27 mouse cellular contexts compared by ENCODE assay signal in the genomic region with DNA sequence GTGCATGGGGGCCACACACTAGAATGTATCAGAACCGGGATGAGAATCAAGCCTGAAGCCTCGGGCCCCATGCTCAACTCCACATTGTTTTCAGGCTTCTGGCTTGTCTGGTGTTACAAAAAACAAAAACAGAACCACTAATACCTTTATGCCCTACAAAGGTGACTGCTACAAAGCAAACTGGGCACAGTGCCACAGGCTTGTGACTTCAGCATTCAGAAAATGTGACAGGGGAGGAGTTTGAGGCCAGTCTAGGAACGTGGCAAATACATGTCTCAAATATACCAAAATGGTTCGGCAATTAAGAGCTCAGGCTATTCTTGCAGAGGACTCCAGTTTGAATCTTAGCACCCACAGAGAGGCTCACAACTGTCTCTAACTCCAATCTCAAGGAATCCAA. TPM values are rescaled to one million over a fixed set of nuclear protein-coding genes. Genes with fewer than 3 reads are reported as not detected.
A peak's percentile ranks its signal among the peaks of the same experiment; 100 is the strongest.
DNase-seq lines count a peak whose midpoint lies in the region; ATAC-seq and TF ChIP-seq lines count a peak whose summit lies in the region.
"Had no signal": no experiment of that assay in that cellular context is flagged by ENCODE, and none has a peak within 500 bp of the region (broad histone marks: within the 10 kb centered on the region; RNA-seq: fewer than 3 reads in every experiment).

No protein-coding gene starts in this region.

- TF ChIP-seq EP300 in heart, adult 2 months (IDR thresholded peaks at IDR 0.05; ENCODE audit: insufficient read depth, low read depth, low read length): no peak

- H3K4me1 ChIP-seq in heart, embryonic 14.5 days (ENCODE audit: control insufficient read depth in 2 of 2, insufficient read depth in 2 of 2, low read length in 2 of 2): peaks cover 12 to 28% of the 10 kb centered on the region in 2 experiments
- no peaks in the 10 kb centered on the region; the same call in 1 of the 2 replicates for H3K4me1 ChIP-seq in heart, adult 2 months (ENCODE audit: control insufficient read depth, insufficient read depth, low read length)
- peaks cover 25% of the 10 kb centered on the region for H3K4me1 ChIP-seq in kidney, embryonic 15.5 days
- peaks cover 22% of the 10 kb centered on the region for H3K4me1 ChIP-seq in neural tube, embryonic 15.5 days

- no peak overlapping the region for H3K4me2 ChIP-seq in heart, embryonic 14.5 days (ENCODE audit: low read length)
- no peak overlapping the region for H3K4me2 ChIP-seq in kidney, embryonic 15.5 days
- H3K4me2 ChIP-seq in neural tube, embryonic 15.5 days: no peak overlapping the region
- H3K4me2 ChIP-seq: embryonic facial prominence, embryonic 13.5 days; midbrain, embryonic 13.5 days; neural tube, embryonic 13.5 days had no signal

- H3K4me3 ChIP-seq in heart, embryonic 14.5 days (ENCODE audit: control insufficient read depth in 1 of 2, insufficient read depth in 1 of 2, low read depth in 1 of 2, low read length in 2 of 2): no peak overlapping the region
- no peak overlapping the region for H3K4me3 ChIP-seq in heart, adult 2 months
- no peak overlapping the region for H3K4me3 ChIP-seq in kidney, embryonic 15.5 days (replicated peaks)
- no peak overlapping the region for H3K4me3 ChIP-seq in neural tube, embryonic 15.5 days (replicated peaks)
- H3K4me3 ChIP-seq: embryonic facial prominence, embryonic 13.5 days; hindbrain, embryonic 10.5 days; left cerebral cortex, adult 2 months; midbrain, embryonic 13.5 days; neural tube, embryonic 13.5 days had no signal

- 40% methylated on average over 4 of the region's 4 CpGs for WGBS in heart, embryonic 14.5 days
- WGBS in heart, adult 2 months: 39% methylated on average over 4 of the region's 4 CpGs
- WGBS in kidney, embryonic 15.5 days: 72% methylated on average over 4 of the region's 4 CpGs
- WGBS in neural tube, embryonic 15.5 days: 74% methylated on average over 4 of the region's 4 CpGs

- no peaks in the 10 kb centered on the region for H3K79me2 ChIP-seq in heart, adult 2 months (replicated peaks; ENCODE audit: control insufficient read depth, insufficient read depth, low read length)

- no peak for ATAC-seq in heart, embryonic 14.5 days (ENCODE audit: insufficient number of reproducible peaks, insufficient read depth, low FRiP score, low read depth)
- ATAC-seq in kidney, embryonic 15.5 days (replicated peaks; ENCODE audit: low FRiP score): no peak
- no peak for ATAC-seq in neural tube, embryonic 15.5 days (ENCODE audit: low FRiP score)
- ATAC-seq: hindbrain, postnatal 0 days; intestine, postnatal 0 days; midbrain, embryonic 13.5 days had no signal

- no peak overlapping the region for H3K9ac ChIP-seq in heart, embryonic 14.5 days (ENCODE audit: low read length)
- H3K9ac ChIP-seq in heart, adult 2 months (ENCODE audit: low read depth, low read length): no peak overlapping the region
- H3K9ac ChIP-seq in kidney, embryonic 15.5 days: no peak overlapping the region
- H3K9ac ChIP-seq in neural tube, embryonic 15.5 days (replicated peaks): no peak overlapping the region
- H3K9ac ChIP-seq: embryonic facial prominence, embryonic 13.5 days; midbrain, embryonic 13.5 days; neural tube, embryonic 13.5 days had no signal

- no peaks in the 10 kb centered on the region for H3K9me3 ChIP-seq in heart, embryonic 14.5 days (ENCODE audit: control insufficient read depth, low read length)
- H3K9me3 ChIP-seq in kidney, embryonic 15.5 days (replicated peaks): no peaks in the 10 kb centered on the region
- H3K9me3 ChIP-seq in neural tube, embryonic 15.5 days (replicated peaks): no peaks in the 10 kb centered on the region
- H3K9me3 ChIP-seq: embryonic facial prominence, embryonic 13.5 days; hindbrain, embryonic 10.5 days; midbrain, embryonic 13.5 days; neural tube, embryonic 13.5 days had no signal

- TF ChIP-seq CTCF in heart, adult 2 months (IDR thresholded peaks at IDR 0.05): no peak

- TF ChIP-seq POLR2A in heart, adult 2 months (IDR thresholded peaks at IDR 0.05; ENCODE audit: insufficient read depth, low read depth, low read length): no peak

- H3K27ac ChIP-seq in heart, embryonic 14.5 days (replicated peaks in 1 of 2; ENCODE audit: control insufficient read depth in 1 of 2, insufficient read depth in 1 of 2, low read depth in 2 of 2, low read length in 2 of 2): peak overlapping the region; percentile 56 to 64; a peak in 2 of 4 replicates
- no peak overlapping the region for H3K27ac ChIP-seq in heart, adult 2 months
- H3K27ac ChIP-seq in kidney, embryonic 15.5 days: no peak overlapping the region
- 0 out of 2 replicates have a peak overlapping the region, but pooled peaks have one; percentile 23 for H3K27ac ChIP-seq in neural tube, embryonic 15.5 days (replicated peaks)
- H3K27ac ChIP-seq: embryonic facial prominence, embryonic 13.5 days; hindbrain, embryonic 10.5 days; left cerebral cortex, adult 2 months; midbrain, embryonic 13.5 days; neural tube, embryonic 13.5 days had no signal

- peaks cover 4% of the 10 kb centered on the region; the same call in 1 of the 2 replicates for H3K27me3 ChIP-seq in heart, embryonic 14.5 days (ENCODE audit: control insufficient read depth, insufficient read depth, low read length)
- H3K27me3 ChIP-seq in heart, adult 2 months (ENCODE audit: control insufficient read depth, insufficient read depth, low read length): no peaks in the 10 kb centered on the region
- peaks cover 18% of the 10 kb centered on the region for H3K27me3 ChIP-seq in kidney, embryonic 15.5 days
- no peaks in the 10 kb centered on the region; the same call in 1 of the 2 replicates for H3K27me3 ChIP-seq in neural tube, embryonic 15.5 days (replicated peaks)
- H3K27me3 ChIP-seq: CH12.LX had no signal

- H3K36me3 ChIP-seq in heart, embryonic 14.5 days (ENCODE audit: control insufficient read depth, insufficient read depth, low read length): no peaks in the 10 kb centered on the region
- no peaks in the 10 kb centered on the region for H3K36me3 ChIP-seq in heart, adult 2 months (ENCODE audit: control insufficient read depth, insufficient read depth, low read length)
- H3K36me3 ChIP-seq in kidney, embryonic 15.5 days: no peaks in the 10 kb centered on the region
- H3K36me3 ChIP-seq in neural tube, embryonic 15.5 days: no peaks in the 10 kb centered on the region
- H3K36me3 ChIP-seq: embryonic facial prominence, embryonic 13.5 days; hindbrain, embryonic 10.5 days; midbrain, embryonic 13.5 days; neural tube, embryonic 13.5 days had no signal

- DNase-seq in heart, adult 2 months: no peak
- DNase-seq in kidney, adult 18-20 months: peak; percentile 35
- DNase-seq in neural tube, embryonic 10.5 days (ENCODE audit: extremely low spot score, low spot score): no peak
- no peak for DNase-seq in thymus, adult 18-20 months
- DNase-seq: adrenal gland, postnatal 36 days; cerebellum, adult 11-12 months; cerebellum, postnatal 14 days; layer of hippocampus, adult 9-11 months; left cerebral cortex, postnatal 4 days; liver; thymus, postnatal 36 days had no signal

- intact Hi-C loops in heart, adult 2 months (cut with DNase I): no loop called here

RNA-seq across cellular contexts. Expression of a gene that starts 3.7 kb away (rescaled TPM):
- polyA plus RNA-seq in heart, embryonic 14.5 days (2014; fragmentation: Nextera tagmentation; extraction: Ambion mirVana): 78.6 and 88.7 TPM in 2 replicates
- 1 to 10 TPM; 2.9 to 3.8 TPM for total RNA-seq in heart, adult 2 months (2021)
- 3.5 and 6.1 TPM in 2 replicates for polyA plus RNA-seq in heart, adult 2 months (2012; rRNA removed)
- polyA plus RNA-seq in kidney, embryonic 15.5 days (2015; fragmentation: Nextera tagmentation; extraction: Ambion mirVana): 2.9 and 7.1 TPM in 2 replicates
- 244 and 279 TPM in 2 replicates for polyA plus RNA-seq in neural tube, embryonic 15.5 days (2015; fragmentation: Nextera tagmentation; extraction: Ambion mirVana)
- total RNA-seq: megakaryocyte progenitor cell, adult 5-6 weeks had no signal

RNA-seq across cellular contexts. Expression of a gene that starts 16.4 kb away (rescaled TPM):
- 37.5 and 38.6 TPM in 2 replicates for polyA plus RNA-seq in heart, embryonic 14.5 days (2014; fragmentation: Nextera tagmentation; extraction: Ambion mirVana)
- 10 to 100 TPM; 51.8 to 74.4 TPM for total RNA-seq in heart, adult 2 months (2021)
- 15.6 and 32.2 TPM in 2 replicates for polyA plus RNA-seq in heart, adult 2 months (2012; rRNA removed)
- 163 and 178 TPM in 2 replicates for polyA plus RNA-seq in kidney, embryonic 15.5 days (2015; fragmentation: Nextera tagmentation; extraction: Ambion mirVana)
- 32.8 and 40.2 TPM in 2 replicates for polyA plus RNA-seq in neural tube, embryonic 15.5 days (2015; fragmentation: Nextera tagmentation; extraction: Ambion mirVana)

RNA-seq across cellular contexts. Expression of a gene that starts 19.1 kb away (rescaled TPM):
- polyA plus RNA-seq in heart, embryonic 14.5 days (2014; fragmentation: Nextera tagmentation; extraction: Ambion mirVana): not detected in 2 replicates
- not detected for total RNA-seq in heart, adult 2 months (2021)
- polyA plus RNA-seq in heart, adult 2 months (2012; rRNA removed): not detected in 2 replicates
- not detected in 2 replicates for polyA plus RNA-seq in kidney, embryonic 15.5 days (2015; fragmentation: Nextera tagmentation; extraction: Ambion mirVana)
- polyA plus RNA-seq in neural tube, embryonic 15.5 days (2015; fragmentation: Nextera tagmentation; extraction: Ambion mirVana): not detected in 2 replicates
- total RNA-seq: adrenal gland, postnatal 36 days; CH12.LX; gastrocnemius, adult 18-20 months; hindbrain, postnatal 0 days; left cerebral cortex, adult 2 months; left cerebral cortex, postnatal 4 days; megakaryocyte progenitor cell, adult 5-6 weeks had no signal
- polyA plus RNA-seq: embryonic facial prominence, embryonic 13.5 days; gonadal fat pad, adult 2 months; hindbrain, embryonic 10.5 days; hindbrain, postnatal 0 days; midbrain, embryonic 13.5 days; neural tube, embryonic 13.5 days; small intestine, adult 2 months; testis, adult 2 months had no signal

RNA-seq across cellular contexts. Expression of a gene that starts 22.8 kb away (rescaled TPM):
- 438 and 453 TPM in 2 replicates for polyA plus RNA-seq in heart, embryonic 14.5 days (2014; fragmentation: Nextera tagmentation; extraction: Ambion mirVana)
- total RNA-seq in heart, adult 2 months (2021): 100 to 1,000 TPM; 279 to 438 TPM
- polyA plus RNA-seq in heart, adult 2 months (2012; rRNA removed): 420 and 727 TPM in 2 replicates
- polyA plus RNA-seq in kidney, embryonic 15.5 days (2015; fragmentation: Nextera tagmentation; extraction: Ambion mirVana): 519 and 582 TPM in 2 replicates
- 119 and 160 TPM in 2 replicates for polyA plus RNA-seq in neural tube, embryonic 15.5 days (2015; fragmentation: Nextera tagmentation; extraction: Ambion mirVana)

RNA-seq across cellular contexts. Expression of a gene that starts 57.4 kb away (rescaled TPM):
- 7.9 and 12.4 TPM in 2 replicates for polyA plus RNA-seq in heart, embryonic 14.5 days (2014; fragmentation: Nextera tagmentation; extraction: Ambion mirVana)
- 1 to 10 TPM; 6.1 to 8.5 TPM for total RNA-seq in heart, adult 2 months (2021)
- 14.1 and 22.9 TPM in 2 replicates for polyA plus RNA-seq in heart, adult 2 months (2012; rRNA removed)
- polyA plus RNA-seq in kidney, embryonic 15.5 days (2015; fragmentation: Nextera tagmentation; extraction: Ambion mirVana): 11.9 and 15.7 TPM in 2 replicates
- 19.6 and 19.9 TPM in 2 replicates for polyA plus RNA-seq in neural tube, embryonic 15.5 days (2015; fragmentation: Nextera tagmentation; extraction: Ambion mirVana)

Comparison
In these comparisons a context has a peak if more than half of its experiments do, and no peak if none do; other contexts are left out.
1. H3K27ac ChIP-seq: peak in heart, embryonic 14.5 days (2 of 2) and neural tube, embryonic 15.5 days (single experiment); none in heart, adult 2 months (single experiment) and kidney, embryonic 15.5 days (single experiment).